Mouse (Mus musculus): ENCODE data around the gene Tceanc2.
A peak's percentile ranks its signal among the peaks of the same experiment; 100 is the strongest.

Gene Tceanc2

DNA sequence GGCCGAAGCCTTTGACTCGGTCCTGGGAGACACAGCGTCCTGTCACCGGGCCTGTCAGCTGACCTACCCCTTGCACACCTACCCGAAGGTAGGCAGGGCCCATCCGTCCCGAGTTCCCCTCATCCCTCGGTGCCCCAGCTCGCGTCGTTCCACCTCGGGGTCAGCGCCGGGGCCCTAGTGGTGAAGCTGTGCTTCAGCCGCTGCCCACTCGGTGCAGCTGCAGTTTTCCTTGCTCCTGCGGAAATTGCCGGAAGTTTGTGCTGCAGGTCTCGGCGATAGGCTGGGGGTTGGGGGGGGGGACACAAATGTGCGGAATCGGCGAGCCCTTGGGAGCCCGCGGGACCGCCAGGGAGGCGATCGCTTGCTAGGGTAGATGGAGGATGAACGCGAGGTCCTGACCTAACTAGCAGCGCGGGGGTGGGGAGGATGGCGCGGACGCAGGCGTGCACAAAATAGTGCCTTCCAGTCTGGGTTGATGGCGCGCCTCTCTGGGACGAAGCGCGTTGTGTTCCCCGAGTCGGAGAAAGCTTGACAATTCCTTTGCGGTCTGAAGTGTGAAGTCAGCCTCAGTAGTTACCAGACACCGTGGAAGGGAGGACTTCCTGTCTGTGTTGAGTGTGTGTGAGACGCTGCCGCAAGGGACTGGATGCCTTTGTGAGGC lies at the start of gene Tceanc2:
Tceanc2 (minus strand) TSS at position 287 of the 661 bp plus-strand sequence.
- peak; percentile 65 for DNase-seq

DNA sequence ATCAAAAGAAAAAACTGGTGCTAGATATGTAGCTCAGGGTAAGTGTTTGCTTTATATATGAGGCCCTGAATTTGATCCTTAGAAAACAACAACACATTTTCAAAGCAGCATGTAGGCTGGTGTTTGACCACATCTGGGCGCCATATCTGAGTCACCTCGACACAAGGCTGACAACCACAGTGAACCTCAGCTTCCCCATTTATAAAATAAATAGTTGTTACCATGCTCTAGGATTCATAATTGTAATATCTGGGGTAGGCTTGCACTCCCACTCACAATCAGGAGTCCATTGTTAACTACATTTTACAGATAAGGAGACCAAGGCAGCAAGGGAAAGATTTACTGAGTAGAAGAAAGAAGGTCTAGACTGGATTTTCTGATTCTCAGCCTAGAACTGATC lies 47.4 kb upstream of the Tceanc2 start:
- DNase-seq, result no peak

DNA sequence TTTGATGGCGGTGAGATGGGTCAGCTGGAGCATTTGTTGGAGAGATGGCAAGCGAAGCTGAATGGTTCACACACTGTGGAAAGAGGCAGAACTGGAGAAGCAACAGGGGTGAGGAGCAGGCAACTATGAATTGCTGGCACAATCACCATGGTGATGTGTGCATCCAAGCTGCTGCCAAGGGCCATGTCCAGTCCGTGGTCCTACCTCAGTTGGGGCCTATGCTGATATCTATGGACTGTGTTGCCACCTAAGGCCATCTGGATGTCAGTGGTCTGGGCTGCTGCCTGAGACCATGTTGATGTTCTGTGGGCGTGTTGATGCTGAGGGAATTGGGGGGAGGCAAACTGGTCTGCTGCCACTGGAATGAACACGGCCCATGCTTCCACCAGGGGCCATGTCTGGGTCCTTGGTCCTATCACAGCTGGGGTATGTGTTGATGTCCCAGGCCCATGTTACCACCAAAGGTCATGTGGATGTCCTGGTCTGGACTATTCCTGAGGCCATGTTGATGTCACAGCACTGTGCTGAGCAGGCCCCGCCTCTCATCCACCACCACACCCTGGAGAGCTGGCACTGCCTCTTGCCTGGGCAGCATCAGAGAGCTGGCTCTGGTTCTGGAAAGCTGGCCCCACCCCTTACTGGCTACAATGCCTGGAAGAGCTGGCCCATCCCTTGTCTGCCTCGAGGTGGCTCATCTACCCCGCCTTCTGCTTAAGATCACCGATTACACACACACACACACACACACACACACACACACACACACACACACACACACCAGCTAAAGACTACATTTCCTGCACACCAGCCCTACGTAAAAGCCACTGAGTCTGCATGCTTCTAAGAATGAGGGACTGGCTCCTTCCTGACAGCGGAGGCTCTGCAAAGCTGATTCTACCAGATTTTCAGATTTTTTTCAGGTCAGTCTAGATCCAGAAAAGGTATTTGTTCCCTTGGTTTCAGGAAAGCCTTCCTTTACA lies 44.6 kb upstream of the Tceanc2 start:
- DNase-seq, result peak; percentile 85

DNA sequence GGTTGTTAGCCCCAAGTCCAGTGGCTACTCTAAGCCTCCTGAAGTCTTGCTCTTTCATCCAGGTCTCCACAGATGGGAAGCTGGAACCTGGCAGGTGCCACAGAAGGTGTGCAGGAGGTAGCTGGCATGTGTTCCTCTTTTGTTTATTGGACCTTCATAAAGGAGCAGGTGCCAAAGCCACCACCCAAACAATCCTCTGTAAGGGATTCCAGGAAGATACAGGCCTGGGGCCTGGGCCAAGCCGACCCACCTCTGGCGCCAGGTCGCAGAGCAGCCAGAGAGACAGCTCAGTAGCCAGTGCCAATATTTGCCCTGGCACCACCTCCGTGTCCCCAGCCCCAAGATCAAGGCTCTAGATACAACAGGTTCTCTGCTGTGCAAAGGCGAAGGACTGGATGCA lies 42.6 kb upstream of the Tceanc2 start:
- DNase-seq, result no peak

DNA sequence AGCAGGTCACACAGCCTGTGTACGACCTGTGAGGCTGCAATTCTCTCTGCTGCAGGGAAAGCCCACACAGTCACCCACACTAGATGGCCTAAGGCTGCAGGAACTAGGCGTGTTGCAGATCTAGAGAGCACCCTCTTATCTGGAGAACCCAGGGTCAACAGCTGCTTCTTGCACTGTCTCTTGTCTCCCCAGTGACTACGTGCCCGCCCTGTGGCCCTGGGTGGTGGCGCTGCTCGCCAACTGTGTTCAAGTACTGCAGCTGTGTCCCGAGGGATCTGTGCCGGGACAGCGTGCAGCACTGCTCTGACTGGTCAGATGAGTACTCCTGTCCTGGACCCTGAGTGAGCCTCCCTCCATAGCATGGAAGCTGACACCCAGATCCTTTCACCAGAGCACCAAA lies 38.7 kb upstream of the Tceanc2 start:
- no peak for DNase-seq

DNA sequence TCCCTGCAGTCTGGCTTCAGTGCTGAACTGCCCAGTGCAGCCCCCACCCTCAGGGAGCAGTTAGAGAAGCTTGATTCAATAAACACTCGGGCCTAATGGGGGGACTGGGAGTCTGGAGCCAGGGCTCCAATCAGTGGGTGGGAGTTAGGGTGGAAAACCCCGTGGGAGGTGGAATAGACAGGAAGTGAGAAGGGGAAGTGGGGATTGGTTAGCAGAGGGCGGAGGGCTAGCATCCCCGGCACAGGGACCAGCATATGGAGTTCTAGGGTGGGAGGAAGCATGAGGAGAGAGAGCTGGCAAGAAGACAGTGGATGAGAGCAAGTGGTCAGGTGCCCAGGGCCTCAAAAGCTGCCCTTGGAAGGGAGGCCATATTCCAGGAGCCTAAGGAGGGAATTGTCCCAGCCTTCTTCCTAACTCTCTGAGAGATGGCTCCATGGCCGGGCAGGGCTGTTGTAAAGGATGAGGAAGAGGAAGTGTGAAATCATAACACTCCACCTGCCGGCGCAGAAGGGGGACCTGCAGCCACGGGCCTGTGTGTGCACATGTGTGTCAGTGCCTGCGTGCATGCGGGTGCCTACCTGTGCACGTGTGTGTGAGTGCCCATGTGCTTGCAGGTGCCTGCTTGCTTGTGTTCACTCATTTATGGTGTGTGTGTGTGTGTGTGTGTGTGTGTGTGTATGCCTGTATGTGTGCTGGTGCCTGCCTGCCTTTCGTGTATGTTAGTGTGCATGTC lies 34.5 kb upstream of the Tceanc2 start:
- DNase-seq, result no peak

DNA sequence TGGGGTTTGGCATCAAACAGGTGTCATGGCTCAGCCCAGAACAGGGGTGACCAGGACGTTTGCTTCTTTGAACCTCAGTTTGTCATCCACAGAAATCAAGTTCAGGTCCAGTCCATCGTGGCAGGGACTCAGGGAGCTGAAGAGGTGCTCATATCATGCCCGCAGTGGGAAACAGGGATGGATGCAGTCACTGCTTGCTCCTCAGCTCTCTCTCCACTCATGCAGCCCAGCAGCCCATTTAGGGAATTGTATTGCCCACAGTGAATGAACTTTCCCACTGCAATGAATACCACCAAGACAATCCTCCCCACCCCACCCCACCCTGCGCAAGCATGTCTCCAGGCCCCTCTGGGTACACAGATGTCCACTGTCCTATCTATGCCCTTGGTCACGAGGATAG lies 33.0 kb upstream of the Tceanc2 start:
- no peak for DNase-seq

DNA sequence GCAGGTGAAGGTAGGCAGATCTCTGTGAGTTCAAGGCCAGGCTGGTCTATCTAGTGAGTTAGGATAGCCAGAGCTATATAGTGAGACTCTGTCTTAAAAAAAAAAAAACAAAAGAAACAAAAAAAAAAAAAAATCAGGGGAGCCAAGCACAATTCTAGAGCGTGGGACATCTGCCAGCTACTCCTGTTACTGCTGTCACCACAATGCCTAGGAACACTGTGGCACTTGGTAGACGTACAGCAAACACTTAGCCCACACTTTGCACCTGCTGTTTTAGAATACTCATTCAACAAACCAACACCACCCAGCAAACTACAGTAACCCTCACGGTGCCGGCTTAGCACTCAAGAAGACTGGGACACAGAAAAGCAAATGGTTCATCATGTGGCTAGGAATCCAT lies 32.5 kb upstream of the Tceanc2 start:
- peak; percentile 69 for DNase-seq

DNA sequence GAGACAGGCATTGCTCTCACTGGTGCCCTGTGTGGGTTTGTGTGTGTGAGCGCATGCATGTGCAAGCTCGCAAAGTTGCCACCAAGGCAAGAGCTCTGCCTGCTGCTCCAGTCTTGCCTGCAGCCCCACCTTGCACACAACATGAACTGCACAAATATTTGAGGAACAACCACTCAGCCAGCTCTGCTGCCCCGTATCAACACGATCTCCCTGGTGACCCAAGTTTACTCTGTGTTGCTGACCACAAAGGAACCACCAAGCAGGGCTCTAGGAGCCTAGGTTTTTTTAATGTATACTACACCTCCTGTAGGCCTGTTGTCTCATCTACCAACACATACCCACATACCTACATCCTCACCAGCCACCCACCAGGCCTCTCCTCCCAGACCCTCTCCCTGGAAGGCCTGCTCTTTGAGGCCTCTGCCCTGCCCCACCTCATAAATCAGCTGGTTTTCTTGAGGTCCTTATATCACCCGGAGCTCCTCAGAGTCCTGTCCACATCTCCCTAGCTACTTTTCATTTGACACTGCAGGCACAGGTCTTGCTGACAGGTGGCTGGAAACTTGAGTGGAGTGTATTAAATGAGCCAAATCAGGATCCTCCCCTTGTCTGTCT lies 31.7 kb upstream of the Tceanc2 start:
- DNase-seq, result peak; percentile 48

DNA sequence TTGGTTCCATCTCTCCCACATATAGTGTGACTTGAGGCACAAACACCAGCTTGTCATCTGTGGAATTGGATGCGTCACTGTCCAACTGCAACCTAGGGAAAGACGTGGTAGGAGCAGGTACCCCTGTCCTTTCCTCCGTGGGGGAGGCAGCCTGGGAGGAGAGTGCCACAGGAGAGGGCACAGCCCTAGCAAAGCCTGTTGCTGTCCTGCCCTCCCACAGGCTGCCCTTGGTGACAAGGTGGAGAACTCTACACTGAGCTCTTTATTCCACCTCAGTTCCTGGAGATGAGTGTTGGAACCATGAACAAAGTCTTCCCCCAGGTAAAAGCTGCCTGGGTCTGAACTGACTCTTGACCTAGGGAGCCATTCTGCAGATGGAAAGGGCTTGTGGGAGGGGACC lies 30.0 kb upstream of the Tceanc2 start, which contains the start of gene Ldlrad1:
Ldlrad1 (plus strand) TSS at position 301 of the 400 bp plus-strand sequence.
- no peak for DNase-seq

DNA sequence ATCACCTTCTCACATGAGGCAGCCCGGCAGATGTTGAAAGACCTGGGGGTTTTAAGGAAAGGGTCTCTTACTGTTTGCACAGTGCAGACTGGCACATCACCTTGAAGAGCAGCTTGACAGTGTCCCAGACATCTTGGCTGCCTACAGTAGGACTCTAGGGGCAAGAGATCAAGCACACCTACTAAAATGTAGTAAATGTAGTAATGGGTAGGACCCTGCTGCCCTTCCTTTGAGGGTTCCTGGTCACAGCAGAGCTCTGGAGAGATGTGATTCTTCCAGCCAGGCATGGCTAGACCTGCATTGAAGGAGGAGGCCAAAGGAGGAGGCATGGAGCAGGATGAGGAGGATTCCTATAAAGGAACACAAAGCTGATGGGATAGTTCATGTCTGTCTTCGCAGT lies 28.1 kb upstream of the Tceanc2 start:
- no peak for DNase-seq

DNA sequence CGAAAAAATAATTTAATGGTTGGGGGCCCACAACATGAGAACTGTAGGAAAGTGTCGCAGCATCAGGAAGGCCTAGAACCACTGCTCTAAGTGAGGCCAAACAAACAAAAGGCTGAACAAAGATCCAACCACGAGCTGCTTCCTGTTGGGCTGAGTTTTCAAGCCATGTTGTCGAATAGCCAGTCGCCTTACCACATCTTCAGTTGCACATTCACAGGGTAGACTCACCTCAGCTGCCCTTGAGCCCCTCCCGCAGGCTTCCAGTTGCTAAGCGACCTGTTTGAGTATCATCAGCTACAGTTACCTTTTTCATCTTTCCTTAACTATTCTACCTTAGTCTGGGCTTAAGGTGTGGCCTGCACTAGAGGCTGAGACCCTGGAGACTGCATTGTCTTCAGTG lies 24.1 kb upstream of the Tceanc2 start:
- no peak for DNase-seq

DNA sequence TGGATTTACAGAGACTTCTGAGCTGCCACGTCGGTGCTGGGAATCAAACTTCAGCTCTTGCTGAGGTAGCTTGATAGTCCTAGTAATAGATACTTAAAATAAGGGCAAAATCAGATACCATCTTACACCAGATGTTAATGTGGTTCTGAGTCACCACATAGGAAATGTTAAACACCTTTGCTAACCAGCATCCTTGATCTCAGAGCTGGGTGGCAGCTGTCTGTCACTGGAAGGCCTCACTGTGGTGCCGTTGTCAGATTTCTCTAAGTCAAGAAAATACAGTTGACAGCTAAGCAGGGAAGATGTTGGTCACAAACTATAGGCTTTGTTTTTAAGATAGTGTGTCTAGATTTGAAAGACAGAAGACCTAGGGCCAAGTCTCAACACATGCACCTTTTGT lies 22.9 kb upstream of the Tceanc2 start:
- DNase-seq, result no peak

DNA sequence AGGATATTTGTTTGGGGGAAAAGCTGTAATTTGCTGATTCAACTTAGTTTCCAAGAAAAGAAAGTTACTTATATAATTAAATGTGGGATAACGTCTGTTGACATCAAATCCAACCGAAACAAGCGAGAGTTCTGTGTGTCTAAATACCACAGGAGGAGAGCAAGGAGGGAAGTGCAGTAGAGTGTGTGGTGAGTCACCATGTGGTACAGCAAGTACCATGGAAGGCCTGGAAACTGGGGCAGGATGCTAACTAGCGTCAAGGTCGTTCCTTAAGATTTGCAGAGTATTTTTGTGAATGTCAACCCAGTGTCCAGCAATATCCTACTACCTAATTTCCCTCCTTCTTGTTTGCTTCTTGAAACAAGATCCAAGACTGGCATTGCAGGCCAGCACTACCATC lies 19.2 kb upstream of the Tceanc2 start:
- no peak for DNase-seq

DNA sequence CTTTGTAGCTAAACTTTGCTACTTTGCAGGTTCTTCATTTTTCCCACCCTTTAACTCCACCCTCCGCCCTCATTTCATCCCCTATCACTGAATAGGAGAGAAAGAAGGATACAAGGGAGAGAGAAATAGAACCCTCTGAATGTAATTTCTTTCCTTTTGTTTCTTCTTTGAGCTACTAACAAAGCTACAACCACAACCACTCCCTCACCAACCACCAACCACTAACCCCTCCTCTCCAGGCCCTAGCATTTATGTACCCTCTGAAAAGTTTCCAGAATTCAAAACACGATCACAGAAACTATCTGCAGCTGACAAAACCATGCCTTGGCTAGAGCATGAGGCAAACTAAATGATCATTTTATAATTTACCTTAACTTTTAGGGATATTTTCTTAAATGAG lies 17.5 kb upstream of the Tceanc2 start:
- DNase-seq, result no peak

DNA sequence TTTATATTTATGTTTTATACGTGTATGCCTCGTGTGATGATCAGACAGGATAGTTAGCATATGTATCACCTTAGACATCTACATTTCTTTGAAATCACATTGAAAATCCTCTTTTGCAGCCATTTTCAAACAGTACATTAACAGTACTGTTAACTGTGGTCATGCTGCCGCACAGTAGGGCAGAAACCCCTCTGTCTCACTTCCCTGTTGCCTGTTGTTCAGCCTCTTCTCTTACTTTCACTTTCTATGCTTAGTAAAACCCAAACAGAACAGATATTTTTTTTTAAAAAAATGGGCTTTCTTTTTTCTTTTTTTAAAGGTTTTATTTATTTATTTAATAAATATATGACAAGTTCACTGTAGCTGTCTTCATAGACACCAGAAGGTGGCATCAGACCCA lies 14.9 kb upstream of the Tceanc2 start:
- no peak for DNase-seq

DNA sequence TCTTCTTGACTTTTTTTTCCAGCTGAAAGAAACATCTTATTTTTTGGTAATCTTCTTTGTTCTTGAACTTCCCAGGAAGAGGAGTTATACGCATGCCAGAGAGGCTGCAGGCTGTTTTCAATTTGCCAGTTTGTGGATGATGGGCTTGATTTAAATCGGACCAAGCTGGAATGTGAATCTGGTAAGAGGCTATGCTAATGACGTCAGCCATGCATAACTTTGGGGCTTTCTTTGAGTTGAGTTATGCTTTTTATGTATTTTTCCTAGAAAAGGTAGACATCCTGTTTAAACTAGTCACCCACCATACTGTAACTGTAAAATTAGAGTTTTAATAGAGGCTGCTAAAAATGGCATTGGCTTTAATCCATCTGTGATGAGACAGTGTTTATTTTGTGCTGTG lies 6.8 kb upstream of the Tceanc2 start:
- DNase-seq, result no peak

DNA sequence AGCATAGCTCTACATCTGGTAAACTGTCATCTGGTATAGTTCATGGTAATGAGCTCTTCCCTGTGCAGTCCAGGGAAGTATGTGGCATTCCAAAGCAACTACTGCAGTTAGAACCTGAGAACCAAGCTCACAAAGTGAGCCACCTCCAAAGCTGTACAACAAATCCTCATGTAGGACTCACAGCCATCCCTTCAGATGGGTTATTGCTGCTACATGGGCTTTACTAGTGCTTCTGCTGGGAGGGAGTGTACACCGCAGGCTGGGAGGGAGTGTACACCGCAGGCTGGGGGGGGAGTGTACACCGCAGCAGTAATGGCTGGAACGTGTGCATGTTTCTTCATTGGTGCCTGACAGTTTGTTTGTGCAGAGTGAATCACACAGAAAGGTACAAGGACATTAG lies 4.3 kb upstream of the Tceanc2 start:
- DNase-seq, result no peak

DNA sequence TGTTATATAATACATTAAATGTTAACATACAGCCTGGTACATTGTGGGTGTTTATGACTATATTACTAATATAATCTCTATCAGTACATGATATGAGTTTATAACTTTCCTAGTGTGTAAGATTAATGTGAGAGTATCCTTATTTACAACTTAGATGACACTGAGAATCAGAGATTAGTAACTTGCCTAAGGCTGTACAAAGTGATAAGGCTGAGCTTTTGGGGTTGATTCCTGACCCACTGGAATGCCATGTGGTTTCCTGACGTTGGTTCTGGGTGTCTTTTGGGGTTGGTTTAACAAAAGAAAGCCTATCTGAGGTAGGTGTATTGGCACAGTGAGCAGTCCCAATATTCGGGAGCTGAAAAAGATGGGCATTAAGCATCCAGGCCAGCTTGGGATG lies 3.9 kb upstream of the Tceanc2 start:
- DNase-seq, result no peak

DNA sequence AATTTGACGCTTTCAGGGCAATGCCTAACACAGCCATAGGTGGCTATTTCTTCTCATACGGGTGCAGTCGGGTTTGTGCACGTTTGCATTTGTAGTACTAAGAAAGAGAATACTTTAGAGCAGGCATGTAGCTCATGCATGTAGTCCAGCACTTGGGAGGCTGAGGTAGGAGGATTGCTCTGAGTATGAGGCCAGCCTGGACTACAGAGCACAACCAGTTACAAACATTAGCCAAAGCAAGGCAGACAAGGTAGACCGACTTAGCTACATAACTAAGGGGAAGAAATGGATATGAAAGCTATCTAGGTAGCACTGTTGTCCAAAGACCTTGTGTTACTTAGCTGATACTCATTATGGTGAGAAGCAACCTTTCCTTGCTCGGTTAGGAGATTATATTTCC lies 3.0 kb upstream of the Tceanc2 start:
- no peak for DNase-seq

DNA sequence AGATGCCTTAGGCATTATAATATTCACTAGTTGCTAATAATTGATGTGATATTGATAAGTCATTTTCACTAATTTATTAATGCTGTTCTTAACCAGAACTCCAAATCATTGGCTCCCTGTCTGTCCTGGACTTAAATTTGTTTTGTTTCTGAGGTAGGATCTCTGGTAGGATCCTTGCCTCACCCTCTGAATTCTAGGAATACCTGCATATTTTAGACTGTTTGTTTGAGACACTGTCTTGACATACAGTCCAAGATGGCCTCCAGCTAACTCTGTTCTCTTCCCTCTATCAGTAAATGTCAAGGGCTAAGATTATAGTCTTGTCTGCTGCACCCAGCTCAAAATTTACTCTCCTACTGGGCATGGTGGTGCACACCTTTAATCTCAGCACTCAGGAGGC lies 1.8 kb upstream of the Tceanc2 start:
- DNase-seq, result no peak

DNA sequence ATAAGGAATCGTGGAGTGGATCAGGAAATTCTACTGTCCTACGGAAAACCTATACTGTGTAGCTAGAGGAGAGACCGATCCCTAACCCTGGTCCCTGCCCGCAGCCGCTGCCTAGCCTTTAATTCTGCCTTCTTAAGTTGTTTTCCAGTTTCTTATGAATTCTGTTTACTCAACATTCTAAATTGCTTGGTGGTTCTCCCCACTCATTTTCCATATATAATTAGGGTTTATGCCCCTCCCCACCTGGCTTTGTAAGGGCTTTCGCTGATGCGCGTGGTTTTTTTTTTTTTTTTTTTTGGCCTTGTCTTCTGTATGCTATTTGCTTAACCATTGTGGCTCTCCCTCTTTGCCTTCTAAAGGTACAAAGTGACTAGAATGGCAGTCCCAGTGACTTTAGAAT lies 645 bp upstream of the Tceanc2 start:
- DNase-seq, result no peak

DNA sequence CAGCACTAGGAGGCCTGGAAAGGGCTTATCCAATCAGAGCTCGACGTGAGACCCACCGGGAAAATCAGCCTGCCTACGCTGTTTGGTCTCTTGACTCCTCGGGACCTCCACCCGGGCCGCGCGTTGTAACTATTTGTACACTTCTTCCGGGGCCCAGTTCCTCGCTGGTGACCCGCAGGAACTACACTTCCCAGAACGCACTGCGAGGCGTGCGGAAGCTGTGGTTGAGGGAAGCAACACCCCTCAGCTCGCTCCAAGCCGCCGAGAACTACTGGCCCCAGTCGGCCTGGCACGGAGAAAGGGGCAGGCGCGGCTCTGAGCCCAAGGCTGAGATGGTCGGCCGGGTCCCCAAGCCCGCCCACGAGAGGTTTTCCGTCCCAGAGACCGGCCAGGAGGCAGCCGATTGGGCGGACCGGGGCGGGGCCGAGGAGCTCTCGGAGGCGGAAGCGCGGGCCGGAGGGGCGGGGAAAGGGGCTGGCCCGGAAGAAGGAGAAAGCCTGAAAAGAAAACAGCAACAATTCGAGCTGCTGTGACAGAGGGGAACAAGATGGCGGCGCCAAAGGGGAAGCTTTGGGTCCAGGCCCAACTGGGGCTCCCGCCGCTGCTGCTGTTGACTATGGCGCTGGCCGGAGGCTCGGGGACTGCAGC lies 610 bp downstream of the Tceanc2 start, which contains the start of gene Tmem59:
Tmem59 (plus strand) TSS at position 218 of the 648 bp plus-strand sequence.
- DNase-seq, result peak; percentile 99
